Mouse (Mus musculus): ENCODE results near the gene Ldlr. TPM values are rescaled to one million over a fixed set of nuclear protein-coding genes. Genes with fewer than 3 reads are reported as not detected.

Gene Ldlr
- polyA plus RNA-seq, 2 experiments: 18.4 to 36.9 TPM

- no peaks in the 10 kb centered on the region for H3K27me3 ChIP-seq (ENCODE audit: control insufficient read depth, insufficient read depth, low read length)
- H3K9ac ChIP-seq (ENCODE audit: low read depth, low read length, severe bottlenecking): no peak overlapping the region
- H3K4me1 ChIP-seq (ENCODE audit: control insufficient read depth, insufficient read depth, low read length): peaks cover 6% of the 10 kb centered on the region; the same call in 1 of the 2 replicates
- no peak overlapping the region for H3K4me2 ChIP-seq (replicated peaks; ENCODE audit: low read depth, low read length, severe bottlenecking)
- H3K36me3 ChIP-seq (ENCODE audit: control insufficient read depth, insufficient read depth, low read length): peaks cover 23% of the 10 kb centered on the region
- DNase-seq (ENCODE audit: low spot score) (no peak), ATAC-seq (ENCODE audit: low FRiP score, low read depth) (no peak)
- 0 out of 2 replicates have a peak overlapping the region, but pooled peaks have one; percentile 13 for H3K27ac ChIP-seq (replicated peaks; ENCODE audit: low read depth, low read length)
- TF ChIP-seq POLR2A (IDR thresholded peaks at IDR 0.05; ENCODE audit: borderline replicate concordance, extremely low read depth, insufficient read depth, insufficient read length): no peak
- 74% methylated on average over 13 of the region's 13 CpGs for WGBS
- H3K4me3 ChIP-seq (replicated peaks; ENCODE audit: low read length): no peak overlapping the region
- H3K9me3 ChIP-seq (ENCODE audit: control insufficient read depth, low read length): no peaks in the 10 kb centered on the region
Measured at GRCm38 (mm10) chr9:21754516-21755321, 31.4 kb downstream of the Ldlr start.

GRCm38 (mm10) chr9:21758576-21759529, 35.6 kb downstream of the Ldlr start:
- H3K4me1 ChIP-seq (ENCODE audit: control insufficient read depth, insufficient read depth, low read length): peaks cover 6% of the 10 kb centered on the region; the same call in 1 of the 2 replicates
- ATAC-seq (ENCODE audit: low FRiP score, low read depth): no peak
- 48% methylated on average over 14 of the region's 14 CpGs for WGBS
- H3K9me3 ChIP-seq (ENCODE audit: control insufficient read depth, low read length): no peaks in the 10 kb centered on the region
- no peaks in the 10 kb centered on the region for H3K27me3 ChIP-seq (ENCODE audit: control insufficient read depth, insufficient read depth, low read length)
- peak overlapping the region; percentile 66; the same call in 1 of the 2 replicates for H3K9ac ChIP-seq (ENCODE audit: low read depth, low read length, severe bottlenecking)
- H3K36me3 ChIP-seq (ENCODE audit: control insufficient read depth, insufficient read depth, low read length): peaks cover 19% of the 10 kb centered on the region
- peak overlapping the region; percentile 93 for H3K4me2 ChIP-seq (replicated peaks; ENCODE audit: low read depth, low read length, severe bottlenecking)
- TF ChIP-seq POLR2A (IDR thresholded peaks at IDR 0.05; ENCODE audit: borderline replicate concordance, extremely low read depth, insufficient read depth, insufficient read length): no peak
- no peak for DNase-seq (ENCODE audit: low spot score)
- H3K27ac ChIP-seq (replicated peaks; ENCODE audit: low read depth, low read length): no peak overlapping the region
- peak overlapping the region; percentile 89 for H3K4me3 ChIP-seq (replicated peaks; ENCODE audit: low read length)

GRCm38 (mm10) chr9:21759718-21760117, 36.4 kb downstream of the Ldlr start:
- Histone ChIP-seq H3K4me2 (replicated peaks; ENCODE audit: low read depth, low read length, severe bottlenecking) (peak overlapping the region; percentile 93), H3K4me3 (replicated peaks; ENCODE audit: low read length) (peak overlapping the region; percentile 89), H3K4me1 (ENCODE audit: control insufficient read depth, insufficient read depth, low read length) (peaks cover 6% of the 10 kb centered on the region; the same call in 1 of the 2 replicates), H3K27ac (replicated peaks; ENCODE audit: low read depth, low read length) (0 out of 2 replicates have a peak overlapping the region, but pooled peaks have one; percentile 41), H3K36me3 (ENCODE audit: control insufficient read depth, insufficient read depth, low read length) (peaks cover 14% of the 10 kb centered on the region), H3K27me3 (ENCODE audit: control insufficient read depth, insufficient read depth, low read length) (no peaks in the 10 kb centered on the region), H3K9me3 (ENCODE audit: control insufficient read depth, low read length) (no peaks in the 10 kb centered on the region), H3K9ac (ENCODE audit: low read depth, low read length, severe bottlenecking) (peak overlapping the region; percentile 66)
- DNase-seq (ENCODE audit: low spot score): no peak
- no peak for TF ChIP-seq POLR2A (IDR thresholded peaks at IDR 0.05; ENCODE audit: borderline replicate concordance, extremely low read depth, insufficient read depth, insufficient read length)
- 0 out of 2 replicates have a peak, but pooled peaks have one; percentile 1 for ATAC-seq (ENCODE audit: low FRiP score, low read depth)
- 1% methylated on average over 20 of the region's 20 CpGs for WGBS

GRCm38 (mm10) chr9:21760155-21761088, 37.1 kb downstream of the Ldlr start, which contains the start of gene Spc24:
TSS of gene Spc24 (minus strand) at chr9:21760303.
- peak; percentile 98 for DNase-seq (ENCODE audit: low spot score)
- H3K4me1 ChIP-seq (ENCODE audit: control insufficient read depth, insufficient read depth, low read length): peaks cover 6% of the 10 kb centered on the region; the same call in 1 of the 2 replicates
- H3K4me3 ChIP-seq (replicated peaks; ENCODE audit: low read length): peak within 1 kb of the TSS; percentile 89
- peak within 1 kb of the TSS; percentile 66 for H3K9ac ChIP-seq (ENCODE audit: low read depth, low read length, severe bottlenecking)
- H3K4me2 ChIP-seq (replicated peaks; ENCODE audit: low read depth, low read length, severe bottlenecking): peak within 1 kb of the TSS; percentile 93
- ATAC-seq (ENCODE audit: low FRiP score, low read depth): peak; percentile 97
- peaks cover 14% of the 10 kb centered on the region for H3K36me3 ChIP-seq (ENCODE audit: control insufficient read depth, insufficient read depth, low read length)
- no peaks in the 10 kb centered on the region for H3K9me3 ChIP-seq (ENCODE audit: control insufficient read depth, low read length)
- WGBS: under 1% methylated on average over 45 of the region's 54 CpGs
- TF ChIP-seq POLR2A (IDR thresholded peaks at IDR 0.05; ENCODE audit: borderline replicate concordance, extremely low read depth, insufficient read depth, insufficient read length): 0 out of 2 replicates have a peak, but pooled peaks have one; percentile 46
- H3K27me3 ChIP-seq (ENCODE audit: control insufficient read depth, insufficient read depth, low read length): no peaks in the 10 kb centered on the region
- peak within 1 kb of the TSS; percentile 44; the same call in 1 of the 2 replicates for H3K27ac ChIP-seq (replicated peaks; ENCODE audit: low read depth, low read length)

Data from limb, embryonic 14.5 days (tissue).